Mouse (Mus musculus): ENCODE measurements around the gene Cd247. TPM values are rescaled to one million over a fixed set of nuclear protein-coding genes. Genes with fewer than 3 reads are reported as not detected.
A peak's percentile ranks its signal among the peaks of the same experiment; 100 is the strongest.

The Cd247 gene
- polyA plus RNA-seq, 1 experiment from 2014 or later, result 1.5 TPM

DNA sequence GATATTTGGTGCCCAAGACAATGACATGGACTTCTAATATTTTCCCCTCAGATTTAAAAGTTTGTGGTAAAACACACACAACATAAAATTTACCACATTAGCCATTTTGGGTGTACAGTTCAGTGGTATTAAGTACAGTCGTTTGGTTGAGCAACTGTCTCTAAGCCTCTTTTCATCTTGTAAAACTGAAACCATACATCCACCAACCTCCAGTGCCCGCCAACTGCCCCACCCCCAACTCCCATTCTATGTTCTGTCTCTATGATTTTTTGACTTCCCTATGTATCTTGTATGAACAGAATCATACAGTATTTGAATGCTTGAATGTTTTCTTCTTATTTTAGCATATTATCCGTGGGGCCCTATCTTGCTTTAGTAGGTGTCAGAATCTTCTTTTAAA, 24.3 kb downstream of the Cd247 start:
- Histone ChIP-seq H3K27ac (no peak overlapping the region), H3K4me3 (no peak overlapping the region), H3K9me3 (replicated peaks) (no peaks in the 10 kb centered on the region), H3K27me3 (peaks cover 48% of the 10 kb centered on the region), H3K4me1 (peaks cover 30% of the 10 kb centered on the region), H3K4me2 (replicated peaks) (no peak overlapping the region), H3K36me3 (no peaks in the 10 kb centered on the region), H3K9ac (no peak overlapping the region)
- 87% methylated on average over 3 of the region's 3 CpGs for WGBS
- ATAC-seq (ENCODE audit: low FRiP score), result no peak

GRCm38 (mm10) chr1:165814116-165814515, 25.6 kb downstream of the Cd247 start:
- 0 out of 2 replicates have a peak overlapping the region, but pooled peaks have one; percentile 28 for H3K4me2 ChIP-seq (replicated peaks)
- peak overlapping the region; percentile 74 for H3K27ac ChIP-seq
- WGBS, result 7% methylated on average over 7 of the region's 7 CpGs
- ATAC-seq (ENCODE audit: low FRiP score), result peak; percentile 60
- no peak overlapping the region for H3K4me3 ChIP-seq
- H3K36me3 ChIP-seq, result no peaks in the 10 kb centered on the region
- H3K4me1 ChIP-seq, result peaks cover 39% of the 10 kb centered on the region
- no peak overlapping the region for H3K9ac ChIP-seq
- no peaks in the 10 kb centered on the region for H3K9me3 ChIP-seq (replicated peaks)
- H3K27me3 ChIP-seq, result peaks cover 53% of the 10 kb centered on the region

- ATAC-seq (ENCODE audit: low FRiP score), result peak; percentile 46; the same call in 1 of the 2 replicates
- no peak overlapping the region for H3K4me3 ChIP-seq
- H3K27ac ChIP-seq, result peak overlapping the region; percentile 74
- H3K27me3 ChIP-seq, result peaks cover 59% of the 10 kb centered on the region
- peaks cover 39% of the 10 kb centered on the region for H3K4me1 ChIP-seq
- no peaks in the 10 kb centered on the region for H3K36me3 ChIP-seq
- H3K9ac ChIP-seq, result no peak overlapping the region
- H3K9me3 ChIP-seq (replicated peaks), result no peaks in the 10 kb centered on the region
- peak overlapping the region; percentile 28 for H3K4me2 ChIP-seq (replicated peaks)
- 15% methylated on average over 14 of the region's 14 CpGs for WGBS
Measured at GRCm38 (mm10) chr1:165814521-165815278, 26.2 kb downstream of the Cd247 start.

DNA sequence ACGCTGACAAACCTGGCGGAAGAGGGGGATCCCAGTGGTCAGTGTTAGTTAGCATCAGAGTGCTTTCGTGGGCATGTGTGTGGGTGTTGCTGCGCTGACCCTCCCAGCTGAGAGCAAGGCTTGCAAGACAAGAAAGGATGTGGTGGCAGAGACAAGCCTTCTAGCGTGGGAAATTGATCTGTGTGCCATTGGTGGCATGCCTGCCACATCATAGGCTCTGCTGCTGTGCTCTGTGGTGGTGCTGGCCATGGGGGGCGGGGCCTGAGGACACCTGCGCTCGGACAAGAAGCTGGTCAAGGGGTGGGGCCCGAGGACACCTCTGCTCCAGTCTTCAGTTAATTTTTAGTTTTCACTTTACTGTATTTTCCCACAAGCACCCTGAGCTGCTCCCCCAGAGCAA, 27.9 kb downstream of the Cd247 start:
- H3K4me2 ChIP-seq (replicated peaks), result no peak overlapping the region
- 85% methylated on average over 9 of the region's 9 CpGs for WGBS
- no peaks in the 10 kb centered on the region for H3K36me3 ChIP-seq
- no peak overlapping the region for H3K27ac ChIP-seq
- no peaks in the 10 kb centered on the region for H3K9me3 ChIP-seq (replicated peaks)
- peaks cover 52% of the 10 kb centered on the region for H3K27me3 ChIP-seq
- peaks cover 39% of the 10 kb centered on the region for H3K4me1 ChIP-seq
- no peak overlapping the region for H3K4me3 ChIP-seq
- ATAC-seq (ENCODE audit: low FRiP score), result no peak
- H3K9ac ChIP-seq, result no peak overlapping the region

DNA sequence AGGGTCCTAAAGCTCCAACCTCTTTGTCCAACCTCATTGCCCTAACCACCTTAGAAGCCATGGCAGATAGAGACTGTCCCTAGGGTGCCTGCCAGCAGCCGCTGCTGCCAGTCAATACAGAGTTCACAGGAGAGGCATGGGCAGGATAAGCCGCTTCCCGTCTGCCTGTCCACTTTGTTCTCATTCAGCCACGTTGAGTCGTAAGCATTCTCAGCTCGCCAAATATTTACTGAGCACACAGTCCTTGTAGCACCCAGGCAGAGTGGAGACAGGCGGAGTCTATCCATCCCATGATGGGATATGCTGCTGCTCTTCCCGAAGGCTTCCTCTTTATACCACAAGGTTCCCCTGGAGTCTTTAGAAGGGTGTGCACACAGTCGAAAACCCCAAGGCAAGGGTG, 28.8 kb downstream of the Cd247 start:
- ATAC-seq (ENCODE audit: low FRiP score), result no peak
- Histone ChIP-seq H3K27ac (no peak overlapping the region), H3K36me3 (no peaks in the 10 kb centered on the region), H3K9ac (no peak overlapping the region), H3K9me3 (replicated peaks) (no peaks in the 10 kb centered on the region), H3K4me3 (no peak overlapping the region), H3K27me3 (peaks cover 44% of the 10 kb centered on the region), H3K4me1 (peaks cover 39% of the 10 kb centered on the region), H3K4me2 (replicated peaks) (no peak overlapping the region)
- whole genome bisulfite sequencing, result 57% methylated on average over 9 of the region's 9 CpGs

GRCm38 (mm10) chr1:165818145-165818860, 29.8 kb downstream of the Cd247 start:
- no peaks in the 10 kb centered on the region for H3K9me3 ChIP-seq (replicated peaks)
- H3K4me2 ChIP-seq (replicated peaks), result no peak overlapping the region
- H3K36me3 ChIP-seq, result no peaks in the 10 kb centered on the region
- H3K27ac ChIP-seq, result no peak overlapping the region
- no peak overlapping the region for H3K4me3 ChIP-seq
- WGBS, result 35% methylated on average over 8 of the region's 8 CpGs
- ATAC-seq (ENCODE audit: low FRiP score), result no peak
- peaks cover 36% of the 10 kb centered on the region for H3K4me1 ChIP-seq
- no peak overlapping the region for H3K9ac ChIP-seq
- peaks cover 41% of the 10 kb centered on the region for H3K27me3 ChIP-seq

DNA sequence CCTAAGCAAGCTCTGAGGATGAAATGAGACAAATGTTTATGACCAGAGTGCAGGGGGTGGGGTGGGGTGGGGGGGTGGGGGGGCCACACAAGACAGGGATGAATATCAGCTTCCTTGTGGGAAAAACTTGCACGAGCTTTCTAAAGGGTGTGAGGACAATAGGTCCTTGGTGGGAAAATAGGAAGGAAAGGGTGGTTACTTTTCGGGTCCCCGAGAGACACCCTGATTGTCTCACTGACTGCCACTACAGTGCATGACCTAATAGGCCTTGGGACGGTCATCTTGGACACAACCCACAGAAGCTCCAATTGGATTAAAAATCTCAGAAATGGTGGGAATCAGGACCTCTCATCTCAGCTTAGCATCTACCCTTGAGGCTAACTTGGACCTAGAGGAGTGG, 30.7 kb downstream of the Cd247 start:
- Histone ChIP-seq H3K4me1 (peaks cover 29% of the 10 kb centered on the region), H3K9me3 (replicated peaks) (no peaks in the 10 kb centered on the region), H3K4me2 (replicated peaks) (no peak overlapping the region), H3K27me3 (peaks cover 41% of the 10 kb centered on the region), H3K9ac (no peak overlapping the region), H3K36me3 (no peaks in the 10 kb centered on the region), H3K27ac (no peak overlapping the region), H3K4me3 (no peak overlapping the region)
- no peak for ATAC-seq (ENCODE audit: low FRiP score)
- 70% methylated on average over 4 of the region's 4 CpGs for WGBS

DNA sequence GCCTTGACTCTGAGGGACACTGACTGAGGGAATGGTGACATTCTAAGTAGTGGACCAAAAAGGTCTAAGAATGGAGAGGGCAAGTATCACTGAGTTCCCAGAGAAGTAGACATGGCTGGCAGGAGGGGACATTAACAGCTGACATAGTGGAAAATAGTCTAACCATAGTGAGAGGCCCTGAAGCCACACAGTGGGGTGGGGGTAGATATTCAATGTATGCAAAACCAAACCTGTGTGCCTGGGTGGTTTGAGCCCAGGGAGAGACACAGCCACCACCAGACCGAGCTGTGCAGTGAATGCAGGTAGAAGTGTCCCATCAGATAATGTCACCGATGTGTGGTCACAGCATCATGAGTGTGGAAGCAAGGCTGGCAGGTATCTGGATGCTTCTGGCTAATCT, 33.5 kb downstream of the Cd247 start:
- 90% methylated on average over 2 of the region's 2 CpGs for WGBS
- no peak overlapping the region for H3K4me2 ChIP-seq (replicated peaks)
- H3K27me3 ChIP-seq, result peaks cover 29% of the 10 kb centered on the region
- H3K9me3 ChIP-seq (replicated peaks), result no peaks in the 10 kb centered on the region
- H3K27ac ChIP-seq, result no peak overlapping the region
- no peaks in the 10 kb centered on the region for H3K36me3 ChIP-seq
- H3K4me1 ChIP-seq, result peaks cover 13% of the 10 kb centered on the region
- no peak overlapping the region for H3K4me3 ChIP-seq
- no peak for ATAC-seq (ENCODE audit: low FRiP score)
- H3K9ac ChIP-seq, result no peak overlapping the region

DNA sequence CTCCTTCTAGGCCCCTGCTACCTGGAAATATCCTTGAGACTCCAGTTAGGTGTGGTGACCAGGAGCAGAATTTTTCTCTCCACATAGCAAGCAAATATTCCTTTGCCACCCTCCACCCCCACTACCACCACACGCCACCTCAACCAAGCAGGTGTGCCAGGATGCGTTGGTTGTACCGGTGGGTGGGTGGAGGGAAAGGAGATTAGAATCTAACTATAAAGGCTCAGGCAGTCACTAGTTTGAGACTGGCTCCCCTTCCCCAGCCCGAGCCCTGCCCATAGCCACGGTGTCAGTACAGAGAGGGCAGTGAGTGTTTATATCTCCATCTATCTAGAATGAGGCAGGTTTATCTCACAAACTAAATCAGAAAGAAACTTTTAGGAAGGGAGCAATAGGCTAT, 39.7 kb downstream of the Cd247 start:
- Histone ChIP-seq H3K4me3 (no peak overlapping the region), H3K9me3 (replicated peaks) (no peaks in the 10 kb centered on the region), H3K36me3 (no peaks in the 10 kb centered on the region), H3K9ac (no peak overlapping the region), H3K4me2 (replicated peaks) (no peak overlapping the region), H3K27ac (no peak overlapping the region), H3K27me3 (no peaks in the 10 kb centered on the region), H3K4me1 (peaks cover 4% of the 10 kb centered on the region)
- ATAC-seq (ENCODE audit: low FRiP score), result no peak
- 98% methylated on average over 5 of the region's 5 CpGs for WGBS

- Histone ChIP-seq H3K9ac (no peak overlapping the region), H3K4me3 (no peak overlapping the region), H3K27ac (no peak overlapping the region), H3K4me1 (peaks cover 5% of the 10 kb centered on the region), H3K36me3 (no peaks in the 10 kb centered on the region), H3K27me3 (no peaks in the 10 kb centered on the region), H3K4me2 (replicated peaks) (no peak overlapping the region), H3K9me3 (replicated peaks) (no peaks in the 10 kb centered on the region)
- ATAC-seq (ENCODE audit: low FRiP score), result no peak
- WGBS, result 91% methylated on average over 6 of the region's 6 CpGs
Measured at GRCm38 (mm10) chr1:165828615-165829014, 40.1 kb downstream of the Cd247 start.

DNA sequence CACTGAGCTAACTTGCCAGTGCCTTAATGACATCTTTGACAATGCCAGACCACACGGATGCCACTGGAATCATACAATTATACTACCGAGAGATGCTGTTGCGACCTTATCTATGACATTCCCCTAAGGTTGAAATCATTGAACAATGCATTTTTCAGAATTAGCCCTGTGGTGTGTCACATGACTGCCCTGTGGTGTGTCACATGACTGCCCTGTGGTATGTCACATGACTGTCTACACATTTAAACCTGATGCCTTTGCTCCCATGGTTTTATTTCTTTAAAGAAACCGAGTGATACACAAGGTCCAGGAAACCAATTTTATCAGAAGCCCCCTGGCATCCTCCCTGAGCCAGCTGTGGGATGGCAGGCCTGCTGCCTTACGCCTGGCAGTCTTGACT, 41.4 kb downstream of the Cd247 start:
- no peaks in the 10 kb centered on the region for H3K36me3 ChIP-seq
- H3K27ac ChIP-seq, result no peak overlapping the region
- no peaks in the 10 kb centered on the region for H3K9me3 ChIP-seq (replicated peaks)
- H3K4me1 ChIP-seq, result peaks cover 17% of the 10 kb centered on the region
- H3K4me3 ChIP-seq, result no peak overlapping the region
- no peaks in the 10 kb centered on the region for H3K27me3 ChIP-seq
- WGBS, result 92% methylated on average over 5 of the region's 5 CpGs
- no peak overlapping the region for H3K4me2 ChIP-seq (replicated peaks)
- no peak for ATAC-seq (ENCODE audit: low FRiP score)
- no peak overlapping the region for H3K9ac ChIP-seq

GRCm38 (mm10) chr1:165833244-165833643, 44.8 kb downstream of the Cd247 start:
- peak; percentile 27; the same call in 1 of the 2 replicates for ATAC-seq (ENCODE audit: low FRiP score)
- H3K27me3 ChIP-seq, result 0 out of 2 replicates have a peak, but pooled peaks cover 5% of the 10 kb centered on the region
- no peaks in the 10 kb centered on the region for H3K36me3 ChIP-seq
- H3K4me2 ChIP-seq (replicated peaks), result no peak overlapping the region
- H3K27ac ChIP-seq, result peak overlapping the region; percentile 70
- H3K9me3 ChIP-seq (replicated peaks), result no peaks in the 10 kb centered on the region
- H3K4me3 ChIP-seq, result no peak overlapping the region
- H3K4me1 ChIP-seq, result peaks cover 39% of the 10 kb centered on the region
- 27% methylated on average over 4 of the region's 4 CpGs for WGBS
- no peak overlapping the region for H3K9ac ChIP-seq

Data from hindbrain, embryonic 12.5 days (tissue).